Mouse (Mus musculus) erythroid progenitor cell, adult 5-6 weeks (primary cell): Measurements from ENCODE around the gene Gm9268. TPM values are rescaled to one million over a fixed set of nuclear protein-coding genes. Genes with fewer than 3 reads are reported as not detected.
"Not testable (repeated sequence)": the region's sequence is repeated elsewhere in the genome, so short reads cannot be mapped to it uniquely, and the experiment has no call there.

Source experiments
- ATAC-seq: replicated peaks from 2 replicates; pipeline ENCODE4 v1.8.0; 2016; ENCODE audit warnings: moderate number of reproducible peaks, mild to moderate bottlenecking, moderate TSS enrichment, inconsistent platforms; ENCODE audit not compliant: poor library complexity, low FRiP score, severe bottlenecking
- total RNA-seq, 2 experiments: library from RNA; stranded (forward) in 1 of 2; stranded (reverse) in 1 of 2; fragments of 150-400 nt in 1 of 2; fragments of 186-747, 209-891 nt in 1 of 2; gene quantifications; 2 replicates each; pipeline versions ENCODE4 v1.2.3 to v1.2.4; 2015 to 2017; ENCODE audit warnings: low replicate concordance in 2 of 2

The Gm9268 gene
- total RNA-seq (2015; ENCODE audit: low replicate concordance) (not detected in 2 replicates), total RNA-seq (2017; ENCODE audit: low replicate concordance) (not detected in 2 replicates)

GRCm38 (mm10) chr7:43018465-43018864 is at the start of gene Gm9268:
TSS of gene Gm9268 (plus strand) at chr7:43018765.
- not testable (repeated sequence) for ATAC-seq

- no peak for ATAC-seq
Measured at GRCm38 (mm10) chr7:42980098-42980497, 38.5 kb upstream of the Gm9268 start.

GRCm38 (mm10) chr7:42980739-42981138 is 37.8 kb upstream of the Gm9268 start:
- no peak for ATAC-seq

GRCm38 (mm10) chr7:43077831-43078230 is 59.3 kb downstream of the Gm9268 start:
- ATAC-seq: no peak

Other genes with a start within 250 kb of the Gm9268 start
- gene Vmn2r62, start 225.2 kb upstream of the Gm9268 start, total RNA-seq (2015; ENCODE audit: low replicate concordance): not detected in 2 replicates
- gene Vmn2r62, start 225.2 kb upstream of the Gm9268 start, total RNA-seq (2017; ENCODE audit: low replicate concordance): not detected in 2 replicates
- not detected in 2 replicates for gene Gm2381, start 151.5 kb upstream of the Gm9268 start, total RNA-seq (2015; ENCODE audit: low replicate concordance)
- not detected in 2 replicates for gene Gm2381, start 151.5 kb upstream of the Gm9268 start, total RNA-seq (2017; ENCODE audit: low replicate concordance)
- not detected in 2 replicates for gene Vmn2r63, start 84.9 kb upstream of the Gm9268 start, total RNA-seq (2015; ENCODE audit: low replicate concordance)
- not detected in 2 replicates for gene Vmn2r63, start 84.9 kb upstream of the Gm9268 start, total RNA-seq (2017; ENCODE audit: low replicate concordance)
- not detected in 2 replicates for gene Zfp936, start 95.5 kb downstream of the Gm9268 start, total RNA-seq (2015; ENCODE audit: low replicate concordance)
- gene Zfp936, start 95.5 kb downstream of the Gm9268 start, total RNA-seq (2017; ENCODE audit: low replicate concordance): not detected in 2 replicates